Mouse (Mus musculus): Measurements from ENCODE around the gene Smpd4.

GRCm38 (mm10) chr16:17575870-17576824, 43.0 kb upstream of the Smpd4 start:
- no peak for TF ChIP-seq CTCF (IDR thresholded peaks at IDR 0.05; ENCODE audit: low read depth)
- TF ChIP-seq EP300 (IDR thresholded peaks at IDR 0.05; ENCODE audit: low read depth) = no peak
